Mouse (Mus musculus): Measurements from ENCODE around the gene Tas2r144.

DNA sequence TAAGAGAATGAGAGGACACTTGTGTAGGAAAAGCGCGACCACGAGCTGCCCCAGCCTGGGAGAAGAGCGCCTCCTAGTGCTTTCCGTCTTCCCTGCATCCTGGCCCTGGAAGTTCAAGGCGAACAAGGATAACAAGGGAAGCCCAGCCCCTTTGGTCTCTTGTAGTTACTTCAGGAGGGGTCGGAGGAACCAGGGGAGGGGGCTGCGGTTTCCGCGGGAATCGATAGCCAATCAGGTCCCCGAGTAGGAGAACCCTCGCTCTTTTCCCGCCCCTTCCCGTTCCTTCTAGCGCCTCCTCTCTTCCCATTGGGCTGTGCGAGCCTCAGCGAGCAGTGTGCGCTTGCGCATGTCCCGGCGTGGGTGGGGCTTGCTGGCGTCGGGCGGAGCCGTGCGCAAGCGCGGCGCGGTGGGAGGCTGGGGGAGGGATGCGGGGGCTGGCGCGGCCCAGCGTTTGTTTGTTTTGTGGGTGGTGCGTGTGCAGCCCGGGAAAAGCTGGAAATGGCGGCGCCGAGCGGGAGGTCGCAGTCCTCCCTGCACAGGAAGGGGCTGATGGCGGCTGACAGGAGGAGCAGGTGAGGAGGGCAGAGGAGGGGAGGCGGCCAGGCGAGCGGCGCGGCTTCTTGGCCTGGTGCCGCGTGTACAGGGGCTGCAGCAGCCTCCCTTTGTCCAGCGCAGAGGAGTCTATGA lies 49.6 kb downstream of the Tas2r144 start, which contains the start of gene Casp2:
- TF ChIP-seq POLR2A (IDR thresholded peaks at IDR 0.05; ENCODE audit: control insufficient read depth, low read depth, low read length) (peak; percentile 39), CTCF (IDR thresholded peaks at IDR 0.05; ENCODE audit: control insufficient read depth, insufficient read depth, insufficient replicate concordance, low read depth, low read length) (peak; percentile 87; the same call in 1 of the 2 replicates)

Measured in testis, adult 2 months (tissue).